Mouse (Mus musculus) liver, postnatal 0 days (tissue): ENCODE measurements around the gene Gpr173.

Experiments
- CTCF ChIP-seq: sonication (generic); IDR thresholded peaks from 2 replicates; pipeline ENCODE4 v1.5.1; 2016; ENCODE audit warnings: antibody characterized with exemption, low read depth
- EP300 ChIP-seq: IDR thresholded peaks from 2 replicates; pipeline ENCODE4 v1.6.1; 2016; ENCODE audit warnings: antibody characterized with exemption, low read depth, mild to moderate bottlenecking

DNA sequence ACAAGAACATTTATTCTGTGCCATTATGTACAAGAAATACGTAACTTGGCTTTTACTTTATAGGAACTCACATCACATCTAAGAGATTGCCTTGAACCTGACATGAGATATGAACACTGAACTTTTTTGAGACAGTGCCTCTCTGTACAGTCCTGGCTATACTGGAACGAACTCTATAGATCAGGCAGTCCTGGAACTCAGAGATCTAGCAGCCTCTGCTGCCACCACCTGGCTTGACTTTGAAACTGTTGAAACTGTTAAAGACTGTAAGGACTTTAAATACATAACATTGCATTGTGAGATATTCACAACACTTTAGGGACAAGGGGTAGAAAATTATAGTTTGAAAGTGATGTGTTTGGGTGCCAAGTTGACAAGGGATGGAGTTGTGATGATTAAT is 60.6 kb downstream of the Gpr173 start:
- TF ChIP-seq CTCF (peak; percentile 77), EP300 (no peak)
